Mouse (Mus musculus) C2C12 (cell line): ENCODE measurements at regions not wholly inside any gene's neighbourhood (a gene's known extent, or its start where the extent isn't known, plus 50 kb on each side); places are given as distances from the start of the nearest gene placed in this dataset.

ENCODE experiments used
- H3K27me3 ChIP-seq: one replicate; pipeline ENCODE4 v1.6.1; 2011; ENCODE audit not compliant: control insufficient read depth, insufficient read depth, insufficient read length
- H3K36me3 ChIP-seq: one replicate; pipeline ENCODE4 v1.6.1; 2011; ENCODE audit not compliant: control insufficient read depth, insufficient read depth
- H3K4me3 ChIP-seq: one replicate; pipeline ENCODE4 v1.5.1; 2011; ENCODE audit warnings: mild to moderate bottlenecking, control low read depth; ENCODE audit not compliant: poor library complexity, insufficient read depth, severe bottlenecking
- H3K79me2 ChIP-seq: one replicate; pipeline ENCODE4 v1.6.1; 2011; ENCODE audit not compliant: control insufficient read depth, insufficient read depth
- H3K79me3 ChIP-seq: one replicate; pipeline ENCODE4 v1.6.1; 2011; ENCODE audit warnings: low read depth, control low read depth
- H3ac ChIP-seq: one replicate; pipeline ENCODE3; 2011; ENCODE audit warnings: low read depth; ENCODE audit not compliant: control insufficient read depth, insufficient read length
- CEBPB ChIP-seq: IDR thresholded peaks from one replicate; pipeline ENCODE4 v1.6.1; 2011; ENCODE audit warnings: low read depth, mild to moderate bottlenecking, control low read depth, moderate library complexity
- CTCF ChIP-seq: IDR thresholded peaks from one replicate; pipeline ENCODE4 v1.5.1; 2011; ENCODE audit not compliant: control insufficient read depth, insufficient read depth, insufficient read length
- FOSL1 ChIP-seq: IDR thresholded peaks from one replicate; pipeline ENCODE4 v1.8.0; 2011; ENCODE audit warnings: mild to moderate bottlenecking, low read length; ENCODE audit not compliant: poor library complexity, insufficient read depth, severe bottlenecking
- MAX ChIP-seq: IDR thresholded peaks from one replicate; pipeline ENCODE4 v1.6.1; 2011; ENCODE audit warnings: mild to moderate bottlenecking, control low read depth
- MYOD1 ChIP-seq: IDR thresholded peaks from one replicate; pipeline ENCODE4 v1.6.1; 2011; ENCODE audit warnings: low read depth; ENCODE audit not compliant: control insufficient read depth, insufficient read length
- MYOG ChIP-seq: IDR thresholded peaks from one replicate; pipeline ENCODE4 v1.6.1; 2011; ENCODE audit not compliant: control insufficient read depth, insufficient read length; ENCODE audit errors: extremely low read depth
- USF1 ChIP-seq: IDR thresholded peaks from one replicate; pipeline ENCODE4 v1.6.1; 2011; ENCODE audit warnings: low read depth, mild to moderate bottlenecking, control low read depth, moderate library complexity

GRCm38 (mm10) chr3:58172096-58172495 lies 242.4 kb upstream of the Tsc22d2 start:
- Histone ChIP-seq H3K36me3 (no peaks in the 10 kb centered on the region), H3K27me3 (no peaks in the 10 kb centered on the region), H3K79me2 (no peaks in the 10 kb centered on the region), H3K4me3 (no peak overlapping the region), H3ac (no peak overlapping the region), H3K79me3 (no peaks in the 10 kb centered on the region)
- TF ChIP-seq MYOG = no peak
- TF ChIP-seq FOSL1 = peak; percentile 62

GRCm38 (mm10) chr3:58173821-58174220 lies 240.7 kb upstream of the Tsc22d2 start:
- Histone ChIP-seq H3K27me3 (no peaks in the 10 kb centered on the region), H3K79me3 (no peaks in the 10 kb centered on the region), H3K79me2 (no peaks in the 10 kb centered on the region), H3K36me3 (no peaks in the 10 kb centered on the region), H3ac (no peak overlapping the region), H3K4me3 (no peak overlapping the region)
- TF ChIP-seq CTCF = no peak
- no peak for TF ChIP-seq MYOD1
- no peak for TF ChIP-seq USF1
- no peak for TF ChIP-seq MYOG
- TF ChIP-seq CEBPB = no peak
- TF ChIP-seq MAX = no peak
- no peak for TF ChIP-seq FOSL1

DNA sequence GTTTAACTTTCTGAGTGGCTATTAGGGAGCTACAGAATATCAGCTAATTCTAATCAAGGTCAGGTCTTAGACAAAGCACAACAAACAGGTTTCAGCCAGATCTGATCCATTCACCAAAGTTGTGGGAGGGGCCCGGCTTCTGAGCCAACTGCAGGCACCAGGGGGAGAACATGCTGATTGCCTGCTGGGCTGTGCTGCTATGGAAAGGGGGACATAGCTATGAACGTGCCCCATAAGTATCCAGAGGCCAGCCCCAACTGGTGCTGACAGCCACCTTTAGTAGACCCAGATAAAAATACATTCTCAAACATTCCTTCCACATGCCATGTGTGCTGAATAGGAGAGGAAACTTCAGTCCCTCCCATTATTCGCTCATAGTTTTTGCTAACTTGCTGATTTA lies 232.8 kb upstream of the Tsc22d2 start:
- H3K27me3 ChIP-seq = no peaks in the 10 kb centered on the region
- H3ac ChIP-seq = no peak overlapping the region
- H3K4me3 ChIP-seq = no peak overlapping the region
- H3K79me3 ChIP-seq = no peaks in the 10 kb centered on the region
- TF ChIP-seq USF1 (no peak), CTCF (no peak), MAX (no peak), FOSL1 (no peak), MYOD1 (no peak), MYOG (no peak), CEBPB (no peak)
- no peaks in the 10 kb centered on the region for H3K79me2 ChIP-seq
- H3K36me3 ChIP-seq = no peaks in the 10 kb centered on the region

GRCm38 (mm10) chr3:58182299-58182698 lies 232.2 kb upstream of the Tsc22d2 start:
- Histone ChIP-seq H3K4me3 (no peak overlapping the region), H3K79me3 (no peaks in the 10 kb centered on the region), H3K36me3 (no peaks in the 10 kb centered on the region), H3ac (no peak overlapping the region), H3K79me2 (no peaks in the 10 kb centered on the region), H3K27me3 (no peaks in the 10 kb centered on the region)
- TF ChIP-seq MYOG (no peak), CTCF (no peak), CEBPB (no peak), FOSL1 (no peak), MAX (no peak), MYOD1 (no peak), USF1 (no peak)

- TF ChIP-seq MAX (no peak), CEBPB (no peak), FOSL1 (no peak), CTCF (no peak), MYOD1 (no peak), MYOG (no peak), USF1 (no peak)
- Histone ChIP-seq H3ac (no peak overlapping the region), H3K4me3 (no peak overlapping the region), H3K79me3 (no peaks in the 10 kb centered on the region), H3K27me3 (no peaks in the 10 kb centered on the region), H3K79me2 (no peaks in the 10 kb centered on the region), H3K36me3 (no peaks in the 10 kb centered on the region)
Measured at GRCm38 (mm10) chr3:58183279-58183678, 231.2 kb upstream of the Tsc22d2 start.

GRCm38 (mm10) chr3:58200462-58200861 lies 214.1 kb upstream of the Tsc22d2 start:
- no peak overlapping the region for H3K4me3 ChIP-seq
- no peak for TF ChIP-seq CEBPB
- TF ChIP-seq USF1 = no peak
- no peak for TF ChIP-seq MYOD1
- no peak for TF ChIP-seq CTCF
- no peak for TF ChIP-seq MAX
- no peak for TF ChIP-seq FOSL1
- TF ChIP-seq MYOG = no peak
- no peaks in the 10 kb centered on the region for H3K36me3 ChIP-seq
- H3K27me3 ChIP-seq = no peaks in the 10 kb centered on the region
- H3K79me3 ChIP-seq = no peaks in the 10 kb centered on the region
- no peaks in the 10 kb centered on the region for H3K79me2 ChIP-seq
- no peak overlapping the region for H3ac ChIP-seq
